Mouse (Mus musculus): ENCODE results near the gene Spock1. TPM values are rescaled to one million over a fixed set of nuclear protein-coding genes. Genes with fewer than 3 reads are reported as not detected.

The Spock1 gene
- total RNA-seq, 4 experiments from 2014 or later = 0.12 to 0.46 (median 0.28) TPM

DNA sequence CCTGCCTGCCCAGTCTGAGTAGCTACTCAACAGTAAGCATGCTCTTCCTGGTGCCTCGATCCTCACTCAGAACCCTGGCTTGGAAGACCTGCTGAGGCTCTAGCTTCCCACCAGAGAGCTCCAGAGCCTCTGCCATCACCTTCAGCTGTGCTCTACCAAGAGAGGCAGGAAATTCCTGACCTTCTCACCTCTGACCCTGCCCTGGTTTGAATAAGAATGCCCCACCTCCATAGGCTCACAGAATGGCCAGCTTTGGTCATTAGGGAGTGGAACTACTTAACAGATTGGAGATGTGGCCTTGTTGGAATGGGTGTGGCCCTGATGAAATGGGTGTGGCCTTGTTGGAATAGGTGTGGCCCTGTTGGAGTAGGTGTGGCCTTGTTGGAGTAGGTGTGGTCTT, 174.6 kb downstream of the Spock1 start:
- no peak for DNase-seq (ENCODE audit: low spot score in 2 of 2)

DNA sequence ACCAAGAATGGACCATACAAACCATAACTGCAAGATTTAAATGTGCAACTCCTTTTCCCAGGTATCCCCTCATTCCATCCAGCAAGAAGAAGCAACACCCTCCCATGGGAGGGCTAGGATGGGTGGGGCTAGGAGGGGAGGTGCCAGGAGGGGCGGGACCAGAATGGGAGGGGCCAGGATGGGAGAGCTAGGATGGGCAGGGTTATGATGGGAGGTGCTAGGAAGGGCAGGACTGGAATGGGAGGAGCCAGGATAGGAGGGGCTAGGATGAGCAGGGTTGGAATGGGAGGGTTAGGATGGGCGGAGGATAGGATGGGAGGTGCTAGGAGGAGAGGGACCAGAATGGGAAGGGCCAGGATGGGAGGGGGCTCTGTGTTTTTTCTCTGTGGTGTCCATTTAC, 175.9 kb downstream of the Spock1 start:
- no peak for DNase-seq (ENCODE audit: low spot score in 2 of 2)

DNA sequence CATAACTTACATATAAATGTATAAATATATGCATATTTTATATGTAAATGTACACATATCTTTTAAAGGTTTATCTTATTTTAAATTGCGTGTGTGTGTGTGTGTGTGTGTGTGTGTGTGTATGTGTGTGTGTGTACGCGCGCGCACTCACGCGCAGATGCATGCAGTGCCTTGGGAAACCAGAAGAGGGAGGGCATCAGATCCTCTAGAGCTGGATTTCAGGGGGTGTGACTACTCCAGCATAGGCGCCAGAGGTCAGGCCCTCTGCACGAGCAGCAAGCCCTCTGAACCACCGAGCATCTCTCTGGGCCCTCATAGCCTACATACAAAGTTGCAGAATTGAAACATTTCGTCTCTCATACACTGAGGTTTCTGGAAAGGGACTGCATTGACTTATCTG, 180.4 kb downstream of the Spock1 start:
- DNase-seq (ENCODE audit: low spot score in 2 of 2) = no peak

DNA sequence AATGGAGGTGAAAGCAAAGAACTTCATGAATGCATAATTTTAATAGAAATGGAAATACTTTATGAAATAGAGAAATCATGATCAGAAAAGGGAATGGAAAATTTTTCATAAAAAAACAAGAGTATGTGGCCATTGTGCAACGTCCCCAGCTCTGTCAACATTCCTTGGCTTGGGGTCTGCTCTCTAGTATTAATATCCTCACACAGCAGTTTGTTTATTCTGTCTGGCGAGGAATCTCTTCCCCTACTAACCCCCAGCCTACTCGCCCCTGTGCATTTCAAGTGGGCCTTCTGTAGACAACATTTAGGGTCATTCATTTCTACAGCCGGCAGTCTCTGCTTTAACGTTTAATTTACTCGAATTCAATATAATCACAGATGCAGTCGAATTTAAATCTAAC, 181.5 kb downstream of the Spock1 start:
- no peak for DNase-seq (ENCODE audit: low spot score in 2 of 2)

DNA sequence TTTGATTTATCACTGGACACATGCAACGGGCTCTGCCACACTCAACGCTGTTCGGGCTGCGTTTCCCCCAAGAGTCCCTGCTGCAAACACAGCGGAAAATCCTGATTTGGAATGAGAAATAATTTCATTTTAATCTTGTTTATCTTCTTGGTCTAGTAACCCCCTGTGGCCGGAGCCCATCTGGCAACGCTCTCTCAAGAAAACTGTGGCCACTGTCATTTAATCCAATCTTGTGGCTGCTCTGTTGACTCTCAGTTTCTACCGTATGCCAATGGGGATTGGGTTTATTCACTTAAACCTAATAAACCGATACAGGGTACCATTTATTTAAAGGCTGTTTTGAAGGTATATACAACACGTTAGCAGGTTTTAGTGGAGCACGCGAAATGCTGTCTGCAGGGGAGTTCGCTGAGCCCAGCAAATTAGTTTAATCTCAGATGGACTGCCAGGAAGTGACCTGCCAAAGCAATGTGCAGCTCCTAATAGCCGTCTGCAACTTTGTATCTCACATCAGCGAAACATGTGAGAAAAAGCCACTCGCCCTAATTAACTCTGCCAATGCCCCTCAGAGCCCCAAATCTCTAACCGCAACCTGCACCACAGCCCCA, 185.7 kb downstream of the Spock1 start:
- DNase-seq (ENCODE audit: low spot score in 2 of 2) = no peak

DNA sequence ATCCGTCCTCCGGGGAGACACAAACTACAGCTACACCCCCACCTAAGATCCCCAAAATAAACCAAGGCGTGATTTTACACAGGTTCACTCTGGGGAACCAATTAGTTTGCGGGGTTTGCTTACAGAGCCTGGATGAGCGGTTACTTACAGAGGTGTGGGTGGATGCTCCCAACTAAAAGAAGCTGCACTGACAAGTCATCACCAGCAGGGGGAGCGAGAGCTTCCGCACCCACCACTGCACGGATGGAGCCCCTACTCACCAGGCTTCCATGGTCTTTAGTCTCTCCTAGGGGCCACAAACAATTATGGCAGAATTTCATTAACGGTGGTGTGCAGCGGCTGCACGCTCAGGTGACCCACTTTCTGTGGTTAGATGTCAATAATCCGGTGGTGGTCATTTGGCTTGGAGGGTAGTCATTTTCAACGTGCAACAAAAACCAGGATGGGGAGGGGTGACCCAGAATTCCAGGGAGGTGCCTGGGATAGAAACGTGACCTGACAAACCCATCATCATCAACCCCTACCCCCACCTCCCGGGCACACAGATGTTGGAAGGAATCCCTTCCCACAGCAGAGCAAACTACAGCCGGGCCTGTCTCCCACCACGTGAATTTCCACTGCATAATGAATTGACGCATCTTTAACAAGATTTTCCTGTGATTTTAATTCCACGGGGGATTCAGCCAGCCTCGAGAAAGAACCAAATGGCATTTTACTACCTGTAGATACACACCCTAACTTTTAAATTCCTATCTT, 186.4 kb downstream of the Spock1 start:
- no peak for DNase-seq (ENCODE audit: low spot score in 2 of 2)

DNA sequence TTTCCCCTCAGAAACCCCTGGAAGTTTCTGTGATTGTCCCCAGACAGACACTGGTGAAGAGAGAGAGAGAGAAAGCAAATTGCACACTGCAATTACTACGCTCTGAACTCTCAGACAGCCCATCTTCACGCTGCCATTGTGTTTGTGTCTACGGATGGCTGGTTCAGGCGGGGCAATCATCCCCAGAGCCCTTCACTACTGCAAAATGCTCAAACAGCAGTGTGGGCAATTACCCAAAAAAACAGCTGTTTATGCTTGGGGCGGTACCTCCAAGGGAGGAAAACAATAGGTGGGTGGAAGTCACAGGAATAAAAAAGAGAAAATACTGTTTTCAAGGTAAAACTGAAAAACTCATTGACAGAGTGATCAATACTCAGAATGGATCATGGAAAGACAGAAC, 190.0 kb downstream of the Spock1 start:
- DNase-seq (ENCODE audit: low spot score in 2 of 2) = no peak

DNA sequence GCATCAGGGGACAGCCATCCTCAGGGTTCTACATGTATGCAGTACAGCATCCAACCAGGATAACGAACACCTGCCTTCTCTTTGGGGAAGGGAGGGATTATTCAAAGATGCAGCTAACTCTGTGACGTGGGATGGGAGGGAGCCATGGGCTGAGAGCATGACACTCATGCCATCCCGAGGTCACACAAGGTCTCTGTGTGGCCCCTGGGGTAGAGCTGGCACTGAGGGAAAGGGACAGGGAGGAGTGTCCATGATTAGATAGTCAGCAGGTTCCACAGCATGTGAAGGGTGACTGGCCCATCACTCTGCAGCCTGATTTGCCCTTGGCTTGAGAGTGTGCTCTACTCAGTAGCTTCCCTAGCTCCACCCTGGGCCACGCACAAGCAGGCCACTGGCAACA, 195.2 kb downstream of the Spock1 start:
- no peak for DNase-seq (ENCODE audit: low spot score in 2 of 2)

DNA sequence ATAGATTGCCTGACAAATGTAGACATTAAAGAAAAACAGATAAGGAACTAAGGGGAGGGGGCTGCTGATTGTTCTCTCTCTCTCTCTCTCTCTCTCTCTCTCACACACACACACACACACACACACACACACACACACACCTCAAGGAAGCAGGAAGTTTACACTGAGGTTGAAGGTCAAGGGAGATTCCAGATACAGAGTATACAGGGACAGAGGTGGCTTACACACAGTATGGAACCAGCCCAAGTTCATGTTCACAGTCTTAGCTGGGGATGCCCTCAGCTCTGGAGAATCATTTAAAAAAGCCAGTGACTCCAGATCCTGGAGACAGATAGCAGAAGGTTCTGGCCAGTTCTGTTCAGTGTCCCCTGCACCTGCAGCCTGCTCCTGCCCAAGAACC, 199.7 kb downstream of the Spock1 start:
- no peak for DNase-seq (ENCODE audit: low spot score in 2 of 2)

DNA sequence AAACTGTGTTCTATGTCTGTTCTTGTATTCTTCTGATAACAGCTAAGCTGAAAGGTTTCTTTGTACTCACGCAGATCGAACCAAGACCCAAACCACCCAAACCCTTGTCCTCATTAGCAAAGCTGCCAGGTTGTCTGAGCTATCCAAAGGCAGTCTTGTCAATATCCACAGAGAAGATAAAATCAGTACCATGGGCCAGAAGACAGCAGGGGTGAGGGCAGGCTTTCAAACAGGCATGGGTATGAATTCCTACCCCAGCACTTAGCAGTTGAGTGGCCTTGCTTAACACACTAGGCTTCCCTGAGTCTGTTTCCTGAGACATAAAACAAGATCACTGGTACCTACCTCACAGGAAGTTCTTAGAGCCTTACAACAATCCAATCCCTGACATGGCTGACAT, 205.2 kb downstream of the Spock1 start:
- no peak for DNase-seq (ENCODE audit: low spot score in 2 of 2)

DNA sequence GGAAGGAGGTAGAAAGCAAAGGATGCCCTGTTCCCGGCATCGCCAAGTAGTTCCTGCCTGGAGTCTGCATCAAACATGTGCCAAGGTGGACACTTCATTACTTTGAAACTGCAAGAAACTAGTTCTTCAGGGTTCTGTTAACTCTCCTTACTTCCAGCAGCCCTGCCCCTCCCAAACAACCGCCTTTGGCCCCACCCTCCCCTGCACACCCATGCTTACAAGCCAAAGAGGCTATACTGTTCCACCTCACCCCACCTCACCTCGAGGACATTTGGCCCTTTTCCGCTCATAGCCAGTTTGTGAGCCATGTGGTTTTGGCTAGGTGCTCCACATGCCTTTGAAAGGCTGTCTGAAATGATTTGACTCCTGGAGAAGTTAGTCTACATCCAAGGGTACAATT, 211.4 kb downstream of the Spock1 start:
- no peak for DNase-seq (ENCODE audit: low spot score in 2 of 2)

DNA sequence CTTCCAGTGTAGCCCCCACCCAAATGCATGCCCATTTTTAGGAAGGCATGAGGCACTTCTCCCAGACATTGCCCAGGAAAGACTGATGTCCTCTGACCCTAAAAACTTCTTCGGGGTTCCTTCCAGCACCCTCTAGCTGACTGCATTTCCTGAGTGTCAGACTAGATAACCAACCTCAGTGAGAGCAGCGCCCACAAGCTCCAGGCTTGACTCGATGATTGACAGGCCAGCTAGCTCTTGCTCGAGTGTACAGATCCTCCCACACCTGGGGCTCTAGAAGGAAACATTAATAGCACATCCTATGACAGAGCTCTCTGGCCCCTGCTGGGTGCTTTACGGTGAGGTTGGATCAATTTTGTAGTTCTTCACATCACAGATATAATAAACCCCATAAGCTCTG, 219.2 kb downstream of the Spock1 start:
- no peak for DNase-seq (ENCODE audit: low spot score in 2 of 2)

DNA sequence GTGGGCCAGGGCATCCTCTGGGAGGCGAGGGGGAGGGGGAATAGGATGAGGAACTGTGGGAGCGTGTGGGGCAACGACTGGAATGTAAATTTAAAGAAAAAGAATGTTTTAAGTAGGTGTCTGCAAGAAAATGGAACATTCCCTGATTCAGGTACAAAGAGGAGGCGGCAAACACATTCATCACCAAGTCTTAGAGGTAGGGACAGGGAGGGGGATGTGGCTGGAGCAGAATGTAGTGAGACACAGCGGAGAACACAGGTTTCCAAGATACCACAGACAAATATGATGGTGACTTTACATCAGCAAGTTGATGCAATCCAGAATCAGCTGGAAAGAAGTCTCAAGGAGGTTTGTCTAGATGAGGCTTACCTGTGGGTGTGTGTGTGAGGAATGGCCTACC, 221.7 kb downstream of the Spock1 start:
- no peak for DNase-seq (ENCODE audit: low spot score in 2 of 2)

DNA sequence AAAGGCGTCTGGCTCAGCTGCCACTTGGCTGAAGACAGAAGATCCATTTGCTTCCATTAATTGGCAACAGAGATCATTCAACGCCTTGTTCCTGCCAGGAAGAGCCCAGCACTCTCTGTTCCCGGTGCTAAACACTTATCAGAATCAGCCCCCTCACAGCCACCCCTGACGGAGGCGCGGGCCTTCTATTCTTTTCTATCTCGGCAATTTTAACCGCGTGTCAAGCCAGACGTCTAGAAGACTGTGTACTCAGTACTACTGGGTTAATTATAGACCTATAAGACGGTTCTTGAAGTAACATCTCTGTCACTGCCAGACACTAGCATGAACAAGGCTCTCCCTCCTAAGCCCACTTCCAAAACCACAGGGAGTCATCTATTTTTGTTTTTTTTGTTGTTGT, 222.9 kb downstream of the Spock1 start:
- no peak for DNase-seq (ENCODE audit: low spot score in 2 of 2)

DNA sequence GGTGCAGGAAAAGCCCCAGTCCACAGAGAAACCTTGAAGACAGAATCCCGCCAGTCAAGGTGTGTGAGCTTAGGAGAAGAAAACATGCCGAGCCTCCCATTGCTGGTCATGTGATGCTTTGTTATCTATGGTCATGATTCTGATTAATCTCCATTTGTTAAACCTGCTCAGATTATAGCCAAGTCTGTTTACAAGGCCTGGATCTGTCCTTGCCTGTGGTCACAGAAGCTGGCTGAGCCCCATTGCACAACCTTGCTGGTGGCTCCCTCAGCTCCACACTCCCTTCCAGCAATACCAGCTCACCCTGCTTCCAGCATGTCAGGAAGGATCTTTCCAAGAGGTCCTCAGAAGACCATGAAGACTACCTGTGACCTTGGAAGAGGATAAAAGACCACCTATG, 228.5 kb downstream of the Spock1 start:
- DNase-seq (ENCODE audit: low spot score in 2 of 2) = no peak

DNA sequence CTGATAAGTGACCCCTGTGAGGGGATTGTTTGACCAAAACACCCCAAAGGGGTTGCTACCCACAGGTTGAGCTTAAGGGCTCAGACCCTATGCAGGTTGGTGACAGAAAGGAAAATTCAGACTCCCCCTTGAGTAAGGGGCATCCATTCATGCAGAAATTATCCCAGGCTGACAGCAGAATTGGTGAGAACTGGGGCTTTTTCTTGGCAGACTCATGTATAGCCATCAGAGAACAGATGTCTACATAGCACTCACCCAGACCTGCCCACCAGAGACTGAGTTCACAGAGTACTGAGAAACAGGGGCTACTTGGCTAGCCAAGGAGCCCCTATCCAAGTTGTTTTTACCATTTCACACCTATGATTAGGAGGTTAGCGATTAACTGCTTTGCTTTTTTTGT, 231.3 kb downstream of the Spock1 start:
- DNase-seq (ENCODE audit: low spot score in 2 of 2) = no peak

DNA sequence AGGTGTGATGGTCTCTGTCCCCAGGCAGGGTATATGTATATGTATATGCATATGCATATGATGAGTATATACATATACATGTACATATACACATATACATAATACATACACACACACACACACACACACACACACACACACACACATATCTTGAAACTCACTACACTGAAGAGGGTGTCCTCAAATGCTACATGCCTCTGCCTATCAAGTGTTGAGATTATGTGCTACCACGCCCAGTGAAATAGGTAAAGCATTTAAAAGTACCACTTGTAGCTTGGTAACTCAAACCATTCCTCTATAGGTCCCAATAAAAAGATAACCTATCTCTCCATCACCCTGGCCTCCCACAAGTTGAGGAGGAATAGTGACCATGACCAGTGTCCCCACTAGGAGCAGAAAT, 234.7 kb downstream of the Spock1 start:
- DNase-seq (ENCODE audit: low spot score in 2 of 2) = no peak

DNA sequence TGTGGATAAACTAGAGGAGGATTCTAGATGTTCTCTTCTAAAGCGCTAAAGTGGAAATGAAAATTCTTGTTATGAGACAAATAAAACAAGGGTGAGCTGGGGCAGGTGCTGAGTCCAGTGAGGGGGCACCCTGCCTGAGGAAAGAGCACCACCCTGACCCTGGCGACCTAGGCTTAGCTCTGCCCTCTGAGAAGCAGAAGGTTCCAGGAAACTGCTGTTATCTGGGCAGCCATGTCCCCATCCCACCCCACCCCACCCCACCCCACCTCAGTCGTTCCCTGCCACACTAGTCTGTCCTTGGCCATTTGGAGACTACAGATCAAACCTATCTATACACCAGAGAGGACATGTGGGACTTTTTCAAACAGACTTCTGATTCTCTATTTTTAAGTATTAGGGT, 235.4 kb downstream of the Spock1 start:
- DNase-seq (ENCODE audit: low spot score in 2 of 2) = no peak

DNA sequence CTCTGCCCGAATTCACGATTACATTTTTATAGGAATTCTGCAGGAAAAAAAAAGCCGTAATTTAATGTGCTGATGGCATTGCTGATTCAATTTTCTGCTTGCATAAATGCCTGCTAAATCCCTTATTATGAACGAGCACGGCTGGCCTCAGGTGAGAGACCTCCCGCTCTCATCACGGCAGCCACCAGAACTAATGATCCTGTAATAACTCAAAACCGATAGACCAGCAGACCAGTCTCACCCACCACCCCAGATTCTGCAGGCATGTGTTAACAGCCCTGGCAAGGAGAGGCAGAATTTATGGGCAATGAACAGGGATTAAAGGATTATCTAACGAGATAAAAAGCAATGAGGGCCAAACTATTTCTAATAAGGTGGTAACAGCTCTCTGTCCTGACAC, 236.2 kb downstream of the Spock1 start:
- DNase-seq (ENCODE audit: low spot score in 2 of 2) = no peak

DNA sequence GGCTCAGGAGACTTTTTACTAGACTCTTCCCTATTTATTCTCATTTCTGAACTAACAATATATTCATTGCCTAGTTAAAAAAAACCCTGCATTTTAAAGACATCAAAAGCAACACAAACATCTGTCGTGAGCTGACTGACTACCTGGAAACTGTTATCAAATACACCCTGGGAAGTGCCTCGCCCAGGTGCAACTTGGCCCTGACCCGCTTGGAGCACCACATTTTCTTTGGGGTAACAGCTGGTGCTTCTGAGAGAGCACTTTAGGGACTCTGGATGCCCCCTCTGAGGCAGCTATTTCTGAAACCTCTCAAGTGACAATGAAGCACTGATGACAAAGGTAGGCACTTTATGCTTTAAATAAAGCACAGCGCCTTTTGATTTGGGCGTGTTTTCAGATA, 236.8 kb downstream of the Spock1 start:
- no peak for DNase-seq (ENCODE audit: low spot score in 2 of 2)

DNA sequence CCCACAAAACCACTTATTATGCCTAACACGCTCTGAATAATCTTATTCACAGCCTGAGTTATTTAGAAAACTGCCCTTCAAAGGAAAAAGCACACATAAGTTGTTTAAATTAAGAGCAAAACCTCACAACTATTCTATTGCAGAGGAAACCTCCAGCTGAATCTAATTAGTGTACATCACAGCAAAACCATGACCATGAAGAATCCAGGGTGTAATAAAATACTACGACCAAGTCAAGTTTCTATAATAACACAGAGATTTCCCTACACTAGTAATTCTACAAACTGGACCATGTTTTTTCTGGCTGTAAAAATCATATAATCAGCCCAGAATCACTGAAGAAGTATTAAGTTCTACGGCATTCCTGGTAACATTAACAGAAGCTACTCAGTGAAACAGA, 240.5 kb downstream of the Spock1 start:
- no peak for DNase-seq (ENCODE audit: low spot score in 2 of 2)

DNA sequence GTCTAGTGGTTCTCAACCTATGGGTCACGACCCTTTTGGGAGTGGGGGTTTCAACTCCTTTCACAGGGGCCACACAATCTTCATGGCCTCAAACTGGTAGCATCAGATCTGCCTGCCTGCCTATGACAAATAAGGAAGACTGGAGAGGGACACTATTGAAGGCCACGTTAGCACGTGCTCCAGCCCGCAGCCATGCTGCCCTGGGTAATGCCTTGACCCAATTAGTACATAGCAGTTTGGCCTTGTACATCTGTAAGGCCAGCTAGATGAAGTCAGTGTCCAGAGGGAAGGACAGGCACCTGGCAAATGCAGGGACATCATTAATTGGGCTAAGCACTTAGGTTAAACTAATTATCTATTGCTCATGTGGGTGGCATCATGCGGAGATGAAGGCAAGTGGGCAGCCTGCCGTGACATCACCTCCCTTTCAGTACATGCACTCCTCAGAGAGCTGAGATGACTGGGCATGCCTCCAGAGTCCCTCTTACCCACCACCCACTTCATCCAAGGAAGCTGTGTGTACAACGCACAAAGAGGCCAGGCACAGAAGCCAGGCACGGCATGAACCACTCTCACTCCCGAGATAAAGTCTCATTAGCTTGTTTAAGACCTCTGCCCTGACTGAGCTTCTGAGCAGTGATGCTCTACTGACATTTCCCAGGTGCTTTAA, 241.8 kb downstream of the Spock1 start:
- no peak for DNase-seq (ENCODE audit: low spot score in 2 of 2)

DNA sequence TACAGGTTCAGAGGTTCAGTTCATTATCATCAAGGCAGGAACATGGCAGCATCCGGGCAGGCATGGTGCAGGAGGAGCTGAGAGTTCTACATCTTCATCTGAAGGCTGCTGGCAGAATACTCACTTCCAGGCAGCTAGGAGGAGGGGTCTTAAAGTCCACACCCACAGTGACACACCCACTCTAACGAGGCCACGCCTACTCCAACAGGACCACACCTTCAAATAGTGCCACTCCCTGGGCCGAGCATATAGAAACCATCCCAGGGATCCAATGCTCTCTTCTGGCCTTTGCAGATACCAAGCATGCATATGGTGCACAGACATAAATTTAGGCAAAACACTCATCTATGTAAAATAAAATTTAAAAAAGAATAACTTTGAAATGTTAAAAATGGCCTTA, 245.6 kb downstream of the Spock1 start:
- no peak for DNase-seq (ENCODE audit: low spot score in 2 of 2)
